Mouse (Mus musculus) ES-Bruce4 (cell line): Measurements from ENCODE around the gene Zfp292.

Source experiments
- CTCF ChIP-seq: IDR thresholded peaks from one replicate; pipeline ENCODE4 v1.8.1; 2011; ENCODE audit warnings: low read depth, low read length
- POLR2A ChIP-seq: IDR thresholded peaks from one replicate; pipeline ENCODE4 v1.8.1; 2011; ENCODE audit warnings: low read length; ENCODE audit not compliant: insufficient read depth

DNA sequence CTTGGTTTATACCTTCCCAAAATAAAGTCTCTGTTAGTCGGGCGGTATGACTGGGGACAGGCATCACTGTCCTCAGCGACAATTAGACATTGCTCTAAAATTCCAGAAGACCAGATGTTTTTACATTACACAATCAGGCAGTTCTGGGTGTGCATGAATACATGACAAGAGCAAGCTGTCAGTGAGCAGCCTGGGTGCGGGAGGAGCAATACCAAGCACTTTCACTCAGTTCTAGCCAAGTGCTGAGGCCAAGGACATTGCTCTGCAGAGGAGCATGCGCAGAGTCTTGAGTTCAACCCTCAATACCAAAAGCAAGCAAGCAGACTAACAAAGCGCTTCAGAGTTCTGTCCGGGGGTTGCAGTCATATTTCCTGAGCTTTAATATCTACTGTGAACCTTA is 25.4 kb upstream of the Zfp292 start:
- TF ChIP-seq CTCF = no peak
- no peak for TF ChIP-seq POLR2A
